Comparison of ENCODE assay signal across 9 mouse cellular contexts in genomic region chr14:40956252-40957146, GRCm38 (mm10). TPM values are rescaled to one million over a fixed set of nuclear protein-coding genes. Genes with fewer than 3 reads are reported as not detected.
DNase-seq lines count a peak whose midpoint lies in the region; ATAC-seq lines count a peak whose summit lies in the region.
"Had no signal": no experiment of that assay in that cellular context is flagged by ENCODE, and none has a peak within 500 bp of the region (broad histone marks: within the 10 kb centered on the region; RNA-seq: fewer than 3 reads in every experiment).

No protein-coding gene starts in this region.

- peak; percentile 93 for ATAC-seq in embryonic facial prominence, embryonic 11.5 days (replicated peaks; ENCODE audit: insufficient number of reproducible peaks, low FRiP score, low TSS enrichment, low read depth)
- ATAC-seq in heart, embryonic 15.5 days (replicated peaks; ENCODE audit: insufficient number of reproducible peaks, insufficient read depth, low FRiP score, low read depth), result peak; percentile 70
- peak; percentile 53 for ATAC-seq in lung, embryonic 16.5 days (ENCODE audit: low read depth)
- ATAC-seq in neutrophil, adult 5-6 weeks (ENCODE audit: extremely low read depth, insufficient number of reproducible peaks, low FRiP score, poor library complexity, severe bottlenecking), result peak; percentile 54

- 22% methylated on average over 13 of the region's 13 CpGs for WGBS in embryonic facial prominence, embryonic 11.5 days
- whole genome bisulfite sequencing in heart, embryonic 15.5 days, result 30% methylated on average over 13 of the region's 13 CpGs
- 36% methylated on average over 13 of the region's 13 CpGs for WGBS in lung, embryonic 16.5 days

- H3K4me1 ChIP-seq in embryonic facial prominence, embryonic 11.5 days (ENCODE audit: control insufficient read depth, insufficient read depth, low read length), result peaks cover 17% of the 10 kb centered on the region; the same call in 1 of the 2 replicates
- peaks cover 68% of the 10 kb centered on the region for H3K4me1 ChIP-seq in heart, embryonic 15.5 days (replicated peaks)
- peaks cover 70% of the 10 kb centered on the region for H3K4me1 ChIP-seq in lung, embryonic 16.5 days (replicated peaks; ENCODE audit: control insufficient read depth, insufficient read depth, low read length)

- peak; percentile 93 for DNase-seq in 416B (ENCODE audit: low read depth)
- DNase-seq in MN1 (ENCODE audit: low spot score), result peak; percentile 65
- peak; percentile 77 for DNase-seq in embryonic facial prominence, embryonic 11.5 days (ENCODE audit: low spot score)
- peak; percentile 44 to 63 for DNase-seq in kidney, postnatal 4 days
- no peak for DNase-seq in urinary bladder, postnatal 4 days (ENCODE audit: low spot score in 2 of 2)

- H3K27me3 ChIP-seq in embryonic facial prominence, embryonic 11.5 days (ENCODE audit: control insufficient read depth, insufficient read depth, low read length), result no peaks in the 10 kb centered on the region
- no peaks in the 10 kb centered on the region for H3K27me3 ChIP-seq in heart, embryonic 15.5 days
- no peaks in the 10 kb centered on the region for H3K27me3 ChIP-seq in lung, embryonic 16.5 days (ENCODE audit: control insufficient read depth, insufficient read depth, low read depth, low read length)

- no peak overlapping the region for H3K4me3 ChIP-seq in embryonic facial prominence, embryonic 11.5 days (ENCODE audit: low read depth, low read length)
- no peak overlapping the region; the same call in 1 of the 2 replicates for H3K4me3 ChIP-seq in heart, embryonic 15.5 days
- no peak overlapping the region for H3K4me3 ChIP-seq in lung, embryonic 16.5 days (ENCODE audit: low read length)
- H3K4me3 ChIP-seq: erythroblast, embryonic 14.5 days had no signal

- H3K4me2 ChIP-seq in embryonic facial prominence, embryonic 11.5 days (ENCODE audit: low read depth, low read length), result no peak overlapping the region; the same call in 1 of the 2 replicates
- peak overlapping the region; percentile 52 for H3K4me2 ChIP-seq in heart, embryonic 15.5 days
- peak overlapping the region; percentile 42 for H3K4me2 ChIP-seq in lung, embryonic 16.5 days (ENCODE audit: low read depth, low read length)

- H3K27ac ChIP-seq in embryonic facial prominence, embryonic 11.5 days (replicated peaks; ENCODE audit: low read depth, low read length), result peak overlapping the region; percentile 83
- H3K27ac ChIP-seq in heart, embryonic 15.5 days, result peak overlapping the region; percentile 84
- peak overlapping the region; percentile 82 for H3K27ac ChIP-seq in lung, embryonic 16.5 days (ENCODE audit: low read length)

- no peaks in the 10 kb centered on the region for H3K9me3 ChIP-seq in embryonic facial prominence, embryonic 11.5 days (replicated peaks; ENCODE audit: control insufficient read depth, low read length)
- no peaks in the 10 kb centered on the region for H3K9me3 ChIP-seq in heart, embryonic 15.5 days (replicated peaks)
- no peaks in the 10 kb centered on the region for H3K9me3 ChIP-seq in lung, embryonic 16.5 days (ENCODE audit: control insufficient read depth, low read length)

- peak overlapping the region; percentile 53 for H3K9ac ChIP-seq in embryonic facial prominence, embryonic 11.5 days (replicated peaks; ENCODE audit: low read length)
- H3K9ac ChIP-seq in heart, embryonic 15.5 days, result peak overlapping the region; percentile 35; the same call in 1 of the 2 replicates
- peak overlapping the region; percentile 59 for H3K9ac ChIP-seq in lung, embryonic 16.5 days (ENCODE audit: low read length)

- no peaks in the 10 kb centered on the region for H3K36me3 ChIP-seq in embryonic facial prominence, embryonic 11.5 days (replicated peaks; ENCODE audit: control insufficient read depth, insufficient read depth, low read depth, low read length)
- H3K36me3 ChIP-seq in heart, embryonic 15.5 days, result no peaks in the 10 kb centered on the region
- H3K36me3 ChIP-seq in lung, embryonic 16.5 days (ENCODE audit: control insufficient read depth, insufficient read depth, low read length), result no peaks in the 10 kb centered on the region

RNA-seq across cellular contexts. Expression of gene Tspan14, which starts 10.1 kb away (rescaled TPM):
- polyA plus RNA-seq in embryonic facial prominence, embryonic 11.5 days (2014; fragmentation: Nextera tagmentation; extraction: Ambion mirVana), result 92.5 and 95.0 TPM in 2 replicates
- polyA plus RNA-seq in heart, embryonic 15.5 days (2015; fragmentation: Nextera tagmentation; extraction: Ambion mirVana), result 32.7 and 50.9 TPM in 2 replicates
- polyA plus RNA-seq in lung, embryonic 16.5 days (2015; fragmentation: Nextera tagmentation; extraction: Ambion mirVana), result 104 TPM in 2 replicates
- 56.7 and 60.5 TPM in 2 replicates for total RNA-seq in neutrophil, adult 5-6 weeks (2017)

RNA-seq across cellular contexts. Expression of gene Fam213a, which starts 57.1 kb away (rescaled TPM):
- 33.1 and 42.1 TPM in 2 replicates for polyA plus RNA-seq in embryonic facial prominence, embryonic 11.5 days (2014; fragmentation: Nextera tagmentation; extraction: Ambion mirVana)
- 42.9 and 44.8 TPM in 2 replicates for polyA plus RNA-seq in heart, embryonic 15.5 days (2015; fragmentation: Nextera tagmentation; extraction: Ambion mirVana)
- polyA plus RNA-seq in lung, embryonic 16.5 days (2015; fragmentation: Nextera tagmentation; extraction: Ambion mirVana), result 131 and 132 TPM in 2 replicates
- 35.5 and 36.1 TPM in 2 replicates for total RNA-seq in neutrophil, adult 5-6 weeks (2017)

Comparison
In these comparisons a context has a peak if more than half of its experiments do, and no peak if none do; other contexts are left out.
1. DNase-seq: peak in 416B (single experiment), MN1 (single experiment), embryonic facial prominence, embryonic 11.5 days (single experiment) and kidney, postnatal 4 days (2 of 2); none in urinary bladder, postnatal 4 days (0 of 2).
2. Peak in every context shown above with its lines, with median percentiles within 50 percentile points of each other: ATAC-seq, H3K27ac ChIP-seq and H3K9ac ChIP-seq.